Mouse (Mus musculus): ENCODE results near the gene Limk2.
A peak's percentile ranks its signal among the peaks of the same experiment; 100 is the strongest.

Gene Limk2

DNA sequence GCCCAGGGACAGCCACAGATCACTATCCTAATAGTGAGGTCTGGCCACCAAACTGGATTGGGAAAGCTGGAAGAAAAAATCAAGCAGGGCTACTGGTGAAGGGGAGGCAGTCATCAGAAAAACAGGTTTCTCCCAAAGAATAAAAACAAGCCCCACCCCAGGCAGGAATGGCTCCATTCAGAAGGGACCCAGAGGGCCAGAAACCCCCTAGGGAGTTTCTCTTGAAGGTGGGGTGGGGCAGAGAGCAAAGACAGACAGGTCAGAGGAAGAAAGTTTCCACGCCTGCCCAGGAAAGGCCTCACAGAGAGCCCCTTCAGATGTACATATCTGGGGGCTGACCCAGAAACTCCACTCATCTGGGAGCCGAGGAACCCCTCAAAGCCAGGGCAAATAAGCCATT is 38.8 kb downstream of the Limk2 start:
- no peak for DNase-seq

DNA sequence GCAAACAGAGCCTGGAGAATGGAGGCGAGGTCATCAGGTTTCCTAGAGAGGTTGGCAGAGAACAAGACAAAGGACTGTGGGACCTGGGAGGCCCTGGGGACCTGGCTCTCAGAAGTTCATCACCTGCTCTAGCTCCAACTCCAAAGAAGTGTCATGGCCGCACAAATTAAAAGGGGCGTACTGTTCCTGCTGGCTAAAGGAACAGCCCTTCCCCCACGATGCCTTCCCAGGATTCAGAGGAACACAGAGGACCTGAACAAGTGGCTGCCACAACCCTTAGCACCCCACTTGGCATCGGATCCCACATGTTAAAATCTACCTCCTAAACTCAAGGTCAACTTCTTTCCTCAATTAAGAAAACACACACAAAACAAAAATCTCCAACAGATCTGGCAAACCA is 39.5 kb downstream of the Limk2 start:
- no peak for DNase-seq

GRCm38 (mm10) chr11:3368983-3369382 is 40.0 kb downstream of the Limk2 start:
- DNase-seq: no peak

- DNase-seq: no peak
These were observed 42.6 kb downstream of the Limk2 start for GRCm38 (mm10) chr11:3366411-3366810.

- DNase-seq: no peak
These were observed 46.1 kb downstream of the Limk2 start for GRCm38 (mm10) chr11:3362854-3363253.

GRCm38 (mm10) chr11:3352990-3353585 is 55.9 kb downstream of the Limk2 start:
- peak; percentile 72 for DNase-seq

DNA sequence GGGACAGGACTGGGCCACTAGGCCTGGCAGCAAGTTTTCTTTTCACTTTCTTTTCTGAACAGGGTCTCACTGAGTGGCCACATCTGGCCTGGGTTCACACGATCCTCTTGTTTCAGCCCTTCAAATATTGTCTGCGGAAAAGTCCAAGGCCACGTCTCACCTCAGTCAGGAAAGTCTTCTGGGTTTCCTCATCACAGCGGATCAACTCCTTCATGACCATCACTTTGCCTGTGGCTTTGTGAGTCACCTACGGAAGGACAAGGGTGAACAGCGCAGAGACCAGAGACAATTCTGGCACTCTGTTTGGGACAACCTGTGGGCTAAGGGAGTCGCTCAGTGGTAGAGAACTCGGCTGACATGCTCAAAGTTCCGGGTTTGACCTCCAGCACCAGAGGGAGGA is 56.9 kb downstream of the Limk2 start:
- no peak for DNase-seq

DNA sequence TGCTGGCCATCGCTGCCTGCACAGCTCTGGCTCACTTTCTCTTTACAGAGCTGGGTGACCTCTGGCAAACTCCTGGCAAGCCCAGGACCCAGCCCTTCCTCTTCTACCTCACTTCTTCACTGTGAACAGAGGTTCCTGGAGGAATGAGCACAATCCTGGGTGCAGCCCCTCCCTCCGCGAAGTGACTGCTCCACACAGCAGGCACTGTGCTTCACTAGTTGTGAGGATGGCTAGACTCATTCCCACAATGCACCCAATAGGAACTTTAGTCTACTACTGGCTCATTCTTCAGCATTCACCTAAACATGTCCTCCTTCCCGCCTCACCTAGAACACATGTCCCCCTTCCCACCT is 59.7 kb downstream of the Limk2 start:
- DNase-seq: no peak

GRCm38 (mm10) chr11:3348576-3349342 is 60.2 kb downstream of the Limk2 start:
- DNase-seq: peak; percentile 56

DNA sequence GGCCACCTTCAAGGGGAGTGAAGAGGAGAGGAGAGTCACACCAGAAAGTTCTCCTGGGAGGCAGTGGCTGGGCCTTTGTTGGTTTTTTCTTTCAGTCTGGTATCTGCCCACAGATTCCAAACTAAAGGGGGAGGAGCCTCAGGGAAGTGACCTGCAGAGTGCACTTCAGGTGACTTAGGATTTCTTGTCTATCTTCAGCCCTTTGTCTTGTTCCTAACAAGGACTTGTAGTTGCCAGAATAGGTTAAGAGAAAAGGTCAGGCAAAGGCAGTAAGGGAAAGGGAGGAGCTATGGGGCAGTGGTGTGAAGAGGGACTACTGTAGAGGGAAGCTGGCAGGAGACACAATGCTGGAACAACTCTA is 61.2 kb downstream of the Limk2 start:
- DNase-seq: no peak

DNA sequence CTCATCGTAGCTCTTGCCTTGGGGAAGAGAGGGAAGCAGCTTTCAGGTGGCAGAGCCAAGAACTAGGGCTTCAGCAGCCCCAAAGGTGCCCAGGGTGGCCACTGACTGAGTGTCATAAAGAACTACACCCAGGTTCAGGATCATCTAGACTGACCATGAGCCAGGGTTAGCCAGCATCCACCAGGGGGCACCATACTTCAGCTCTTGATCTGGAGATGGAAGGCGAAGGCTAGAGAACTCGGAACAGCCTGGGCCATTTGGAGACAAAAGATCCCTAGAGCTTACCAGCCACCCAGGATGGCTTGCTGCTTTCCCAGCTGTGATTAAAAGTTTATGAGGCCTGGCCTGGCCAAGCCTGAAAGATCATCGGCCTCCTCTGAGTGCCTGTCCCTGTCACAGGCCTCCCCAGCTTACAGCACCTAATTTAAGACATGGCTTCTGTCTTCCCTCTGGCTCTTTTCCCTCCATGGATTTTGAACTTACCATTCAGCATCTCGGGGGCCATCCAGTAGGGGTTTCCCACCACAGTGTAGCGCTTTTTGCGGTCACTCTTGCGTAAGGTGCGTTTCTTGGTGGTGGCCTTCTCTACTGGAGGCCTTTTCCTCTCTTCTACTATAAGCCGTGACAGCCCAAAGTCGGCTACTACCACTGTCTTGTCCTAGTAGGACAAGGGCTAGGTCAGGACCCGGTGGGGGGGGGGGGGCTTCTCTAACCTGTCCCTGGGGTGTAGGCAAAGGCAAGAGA is 61.7 kb downstream of the Limk2 start:
- DNase-seq: peak; percentile 92

DNA sequence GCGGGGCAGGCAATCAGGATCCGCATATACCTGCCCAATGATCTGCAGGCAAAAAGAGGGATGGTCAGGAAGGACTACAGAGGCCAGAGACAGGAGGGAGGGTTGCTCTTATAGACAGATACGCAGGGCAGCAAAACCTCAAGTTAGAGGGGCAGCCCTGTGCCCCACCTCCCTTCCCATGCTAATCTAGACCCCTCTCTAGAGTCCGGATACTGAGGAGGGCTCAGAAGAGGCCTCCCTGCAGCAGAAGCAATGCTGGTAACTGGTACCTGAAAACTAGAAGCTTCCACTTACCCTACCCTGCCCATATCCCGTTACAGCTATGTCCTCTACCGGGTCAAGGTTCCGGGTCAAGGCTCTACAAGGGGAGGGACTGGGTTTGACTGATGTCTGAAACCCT is 62.6 kb downstream of the Limk2 start:
- no peak for DNase-seq

GRCm38 (mm10) chr11:3344916-3345315 is 64.1 kb downstream of the Limk2 start:
- DNase-seq: no peak

GRCm38 (mm10) chr11:3341476-3341875 is 67.5 kb downstream of the Limk2 start:
- DNase-seq: no peak

GRCm38 (mm10) chr11:3337961-3338360 is 71.0 kb downstream of the Limk2 start:
- no peak for DNase-seq

GRCm38 (mm10) chr11:3337173-3337955 is 71.6 kb downstream of the Limk2 start:
- no peak for DNase-seq

- DNase-seq: no peak
These were observed 72.4 kb downstream of the Limk2 start for GRCm38 (mm10) chr11:3336602-3337001.

DNA sequence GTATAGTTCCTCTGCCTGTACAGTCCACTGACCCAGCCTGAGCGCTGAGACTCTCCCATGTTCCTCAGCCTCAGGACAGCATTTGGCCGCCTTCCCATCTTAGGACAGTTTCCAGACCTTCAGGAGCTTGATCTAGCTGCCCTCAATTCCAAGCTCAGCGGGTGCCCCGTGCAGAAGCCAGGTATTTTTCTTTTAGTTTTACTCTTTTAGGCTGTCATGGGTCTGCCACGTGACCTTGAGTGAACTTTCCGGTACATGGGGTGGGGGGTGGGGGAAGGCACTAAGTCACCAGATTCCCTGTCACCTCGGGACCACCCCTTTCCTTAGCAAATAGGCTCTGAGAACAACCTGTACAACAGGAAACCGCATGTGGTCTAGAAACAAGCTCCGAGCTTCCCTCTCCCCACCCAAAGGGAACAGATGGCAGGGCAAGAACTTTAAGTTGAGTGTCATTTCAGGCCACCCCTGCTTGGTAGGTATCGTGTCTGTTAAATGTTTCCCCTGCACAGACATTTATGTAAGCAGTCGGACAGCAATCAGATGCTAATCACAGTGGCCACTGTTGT is 73.3 kb downstream of the Limk2 start:
- DNase-seq: peak; percentile 87

GRCm38 (mm10) chr11:3334711-3335316 is 74.2 kb downstream of the Limk2 start:
- DNase-seq: peak; percentile 77

GRCm38 (mm10) chr11:3334141-3334710 is 74.8 kb downstream of the Limk2 start:
- no peak for DNase-seq

DNA sequence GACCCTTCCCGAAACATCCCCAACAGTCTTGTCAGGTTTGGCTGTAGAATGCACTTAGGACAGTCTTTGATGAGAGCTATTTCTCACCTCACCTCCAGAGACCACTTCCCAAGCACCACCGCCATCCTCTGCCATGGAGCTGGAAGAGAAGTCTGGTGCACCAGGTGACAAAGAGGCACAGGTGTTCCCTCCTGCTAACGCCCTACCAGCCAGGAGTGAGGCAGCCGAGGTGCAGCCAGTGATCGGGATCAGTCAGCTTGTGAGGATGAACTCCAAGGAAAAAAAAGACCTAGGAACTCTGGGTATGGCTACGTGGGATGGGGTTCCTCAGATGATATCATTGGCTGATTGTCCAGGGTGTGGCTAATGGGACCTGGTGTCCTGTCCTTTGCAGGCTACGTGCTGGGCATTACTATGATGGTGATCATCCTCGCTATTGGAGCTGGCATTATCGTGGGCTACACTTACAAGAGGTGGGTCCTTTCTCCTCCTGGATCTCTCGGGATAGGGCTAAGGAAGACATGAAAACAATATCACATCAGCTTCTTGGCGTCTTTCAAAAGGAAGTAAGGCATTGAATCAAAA is 75.8 kb downstream of the Limk2 start:
- DNase-seq: no peak
